Mouse (Mus musculus): ENCODE data around the gene Col4a2. TPM values are rescaled to one million over a fixed set of nuclear protein-coding genes. Genes with fewer than 3 reads are reported as not detected.

Col4a2 gene
- polyA plus RNA-seq, 1 experiment from 2014 or later, result 36.2 TPM

DNA sequence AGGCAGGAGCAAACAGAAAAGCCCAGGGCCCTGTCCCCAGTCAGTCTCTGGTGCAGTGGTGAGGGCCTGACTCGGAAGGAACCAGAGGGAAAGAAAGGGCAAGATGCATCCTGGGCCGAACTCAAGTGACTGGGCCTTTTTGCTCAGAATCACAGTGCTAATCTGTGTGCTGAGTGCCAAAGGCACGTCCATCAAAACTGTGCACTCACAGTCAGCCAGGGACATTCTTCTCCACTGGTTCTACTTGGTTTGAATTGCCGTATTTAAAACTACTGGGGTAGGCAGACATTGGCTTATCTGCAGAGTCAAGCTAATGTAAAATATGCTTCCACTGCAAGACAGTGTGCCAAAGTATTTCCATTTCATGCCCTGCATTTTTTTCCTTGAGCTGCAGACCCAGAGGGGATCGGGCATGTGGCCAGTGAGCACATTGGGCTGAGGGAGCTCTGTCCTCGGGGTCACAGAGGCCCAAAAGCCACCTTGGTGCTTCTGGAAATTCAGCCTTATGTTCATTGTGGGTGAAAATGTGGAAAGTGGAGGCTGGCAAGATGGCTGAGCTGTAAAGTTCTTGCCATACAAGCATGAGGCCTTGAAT, 12.3 kb downstream of the Col4a2 start:
- 85% methylated on average over 6 of the region's 6 CpGs for WGBS
- Histone ChIP-seq H3K27me3 (ENCODE audit: control insufficient read depth, insufficient read depth, low read length) (no peaks in the 10 kb centered on the region), H3K9me3 (ENCODE audit: control insufficient read depth, low read length) (no peaks in the 10 kb centered on the region), H3K4me1 (ENCODE audit: control insufficient read depth, insufficient read depth, low read length) (no peaks in the 10 kb centered on the region), H3K4me2 (ENCODE audit: low read depth) (no peak overlapping the region), H3K4me3 (ENCODE audit: low read depth, low read length) (no peak overlapping the region), H3K36me3 (ENCODE audit: control insufficient read depth, insufficient read depth, low read length) (no peaks in the 10 kb centered on the region), H3K27ac (ENCODE audit: low read depth, low read length) (no peak overlapping the region), H3K9ac (ENCODE audit: low read length) (no peak overlapping the region)
- no peak for DNase-seq (ENCODE audit: low spot score)
- ATAC-seq (ENCODE audit: insufficient read depth, low FRiP score, low TSS enrichment), result no peak

DNA sequence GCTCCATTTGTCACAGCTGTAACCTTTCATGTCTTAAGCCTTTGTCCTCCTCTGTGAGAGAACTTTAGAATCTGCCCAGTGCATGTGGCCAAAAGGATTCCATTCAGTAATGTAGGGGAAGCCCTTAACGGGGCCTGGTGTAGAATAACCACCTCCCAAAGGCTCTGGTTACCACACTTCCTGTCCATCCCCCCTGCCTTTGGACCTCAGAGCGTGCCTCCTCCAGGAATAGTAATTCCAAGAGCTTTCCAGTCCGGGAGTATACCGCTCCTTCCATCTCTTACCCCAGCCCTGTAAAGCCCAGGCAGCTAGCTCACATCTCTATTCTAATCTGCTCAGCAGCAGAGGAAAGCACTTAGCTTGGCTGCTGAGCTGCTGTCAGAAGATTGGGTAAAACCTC, 14.7 kb downstream of the Col4a2 start:
- ATAC-seq (ENCODE audit: insufficient read depth, low FRiP score, low TSS enrichment), result no peak

DNA sequence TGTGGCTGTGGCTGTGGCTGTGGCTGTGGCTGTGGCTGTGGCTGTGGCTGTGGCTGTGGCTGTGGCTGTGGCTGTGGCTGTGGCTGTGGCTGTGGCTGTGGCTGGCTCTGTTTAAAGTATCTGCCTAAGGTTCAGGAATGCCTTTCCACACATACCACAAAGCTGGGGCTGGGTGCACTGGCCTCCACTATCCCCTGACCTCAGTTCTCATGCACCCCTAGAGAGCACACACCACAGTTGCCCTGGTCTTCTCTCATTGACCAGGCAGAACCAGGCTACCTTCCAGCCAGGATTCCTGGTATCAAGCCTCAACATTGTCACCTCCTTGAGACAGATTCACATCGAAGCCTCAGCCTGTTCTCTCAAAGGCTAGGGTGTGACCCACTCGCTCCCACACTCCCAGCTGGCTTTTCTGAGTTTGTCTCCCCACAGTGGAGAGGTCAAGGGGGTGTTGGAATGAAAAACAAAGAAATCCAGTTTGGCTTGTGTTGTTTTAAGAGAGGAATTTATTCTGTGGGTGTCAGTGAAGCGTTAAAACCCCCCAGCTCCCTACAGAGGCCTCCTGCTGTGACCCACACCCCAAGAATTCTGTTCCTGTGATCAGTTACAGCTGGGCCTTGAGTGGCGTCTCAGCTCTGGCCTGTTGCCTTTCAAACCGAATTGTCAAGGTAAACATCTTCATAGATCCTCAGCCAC, 15.3 kb downstream of the Col4a2 start:
- H3K36me3 ChIP-seq (ENCODE audit: control insufficient read depth, insufficient read depth, low read length), result no peaks in the 10 kb centered on the region
- no peak for DNase-seq (ENCODE audit: low spot score)
- WGBS, result 58% methylated on average over 5 of the region's 5 CpGs

More for the DNA sequence above, 14.7 kb downstream of the Col4a2 start:
- Histone ChIP-seq H3K9me3 (ENCODE audit: control insufficient read depth, low read length) (no peaks in the 10 kb centered on the region), H3K4me3 (ENCODE audit: low read depth, low read length) (no peak overlapping the region), H3K27me3 (ENCODE audit: control insufficient read depth, insufficient read depth, low read length) (no peaks in the 10 kb centered on the region), H3K36me3 (ENCODE audit: control insufficient read depth, insufficient read depth, low read length) (no peaks in the 10 kb centered on the region), H3K4me1 (ENCODE audit: control insufficient read depth, insufficient read depth, low read length) (no peaks in the 10 kb centered on the region), H3K4me2 (ENCODE audit: low read depth) (no peak overlapping the region), H3K27ac (ENCODE audit: low read depth, low read length) (no peak overlapping the region), H3K9ac (ENCODE audit: low read length) (no peak overlapping the region)
- WGBS, result 47% methylated on average over 4 of the region's 4 CpGs
- no peak for DNase-seq (ENCODE audit: low spot score)

DNA sequence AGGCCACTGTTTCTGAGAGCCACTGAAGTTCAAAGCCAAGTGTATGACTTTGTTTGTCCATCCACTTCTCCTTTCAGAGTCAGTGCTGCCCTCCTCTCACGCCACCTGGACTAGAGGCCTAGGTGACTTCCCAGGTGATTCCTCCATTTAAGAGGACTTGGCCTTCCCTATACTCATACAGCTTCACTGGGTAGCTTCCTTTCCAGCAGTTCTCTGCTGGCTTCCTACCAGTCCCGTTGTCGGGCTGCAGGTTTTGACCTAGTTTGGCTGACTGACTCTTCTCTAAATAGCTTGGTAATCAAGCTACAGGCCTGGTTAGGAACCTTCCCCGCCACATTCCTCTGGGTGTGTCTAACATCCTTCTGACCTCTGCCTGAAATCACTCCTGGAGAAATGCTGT, 19.0 kb downstream of the Col4a2 start:
- Histone ChIP-seq H3K9ac (ENCODE audit: low read length) (no peak overlapping the region), H3K27me3 (ENCODE audit: control insufficient read depth, insufficient read depth, low read length) (no peaks in the 10 kb centered on the region), H3K27ac (ENCODE audit: low read depth, low read length) (no peak overlapping the region), H3K4me2 (ENCODE audit: low read depth) (no peak overlapping the region), H3K4me1 (ENCODE audit: control insufficient read depth, insufficient read depth, low read length) (no peaks in the 10 kb centered on the region; the same call in 1 of the 2 replicates), H3K9me3 (ENCODE audit: control insufficient read depth, low read length) (no peaks in the 10 kb centered on the region), H3K36me3 (ENCODE audit: control insufficient read depth, insufficient read depth, low read length) (no peaks in the 10 kb centered on the region), H3K4me3 (ENCODE audit: low read depth, low read length) (no peak overlapping the region)
- ATAC-seq (ENCODE audit: insufficient read depth, low FRiP score, low TSS enrichment) (no peak), DNase-seq (ENCODE audit: low spot score) (no peak)
- WGBS, result 86% methylated on average over 4 of the region's 4 CpGs

More for the DNA sequence above, 15.3 kb downstream of the Col4a2 start:
- no peaks in the 10 kb centered on the region for H3K4me1 ChIP-seq (ENCODE audit: control insufficient read depth, insufficient read depth, low read length)
- H3K4me3 ChIP-seq (ENCODE audit: low read depth, low read length), result no peak overlapping the region
- H3K27me3 ChIP-seq (ENCODE audit: control insufficient read depth, insufficient read depth, low read length), result no peaks in the 10 kb centered on the region
- H3K27ac ChIP-seq (ENCODE audit: low read depth, low read length), result no peak overlapping the region
- no peaks in the 10 kb centered on the region for H3K9me3 ChIP-seq (ENCODE audit: control insufficient read depth, low read length)
- ATAC-seq (ENCODE audit: insufficient read depth, low FRiP score, low TSS enrichment), result no peak
- H3K4me2 ChIP-seq (ENCODE audit: low read depth), result no peak overlapping the region
- H3K9ac ChIP-seq (ENCODE audit: low read length), result no peak overlapping the region

DNA sequence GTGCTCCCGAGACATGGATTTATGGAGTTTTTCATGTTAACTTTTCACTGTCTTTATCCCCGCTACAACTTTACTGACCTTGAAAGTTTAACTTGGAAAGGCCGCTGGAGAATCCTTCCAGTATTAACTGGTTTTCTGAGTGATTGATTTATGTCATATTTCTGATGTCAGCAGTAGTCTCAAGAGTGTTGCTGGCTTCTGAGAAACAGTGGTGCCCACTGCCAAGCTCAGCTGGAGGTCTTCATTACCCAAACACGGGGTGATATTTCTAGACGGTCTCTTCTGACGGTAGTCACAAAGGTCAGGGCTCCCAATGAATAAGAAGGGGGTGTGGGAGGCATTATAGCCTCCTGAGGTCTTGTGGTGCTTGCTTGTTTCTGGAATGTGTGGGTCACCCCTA, 21.1 kb downstream of the Col4a2 start:
- ATAC-seq (ENCODE audit: insufficient read depth, low FRiP score, low TSS enrichment) (no peak), DNase-seq (ENCODE audit: low spot score) (no peak)
- H3K4me2 ChIP-seq (ENCODE audit: low read depth), result no peak overlapping the region
- H3K4me3 ChIP-seq (ENCODE audit: low read depth, low read length), result no peak overlapping the region
- H3K9me3 ChIP-seq (ENCODE audit: control insufficient read depth, low read length), result no peaks in the 10 kb centered on the region
- H3K27me3 ChIP-seq (ENCODE audit: control insufficient read depth, insufficient read depth, low read length), result no peaks in the 10 kb centered on the region
- H3K4me1 ChIP-seq (ENCODE audit: control insufficient read depth, insufficient read depth, low read length), result no peaks in the 10 kb centered on the region; the same call in 1 of the 2 replicates
- no peak overlapping the region for H3K9ac ChIP-seq (ENCODE audit: low read length)
- H3K36me3 ChIP-seq (ENCODE audit: control insufficient read depth, insufficient read depth, low read length), result no peaks in the 10 kb centered on the region
- 72% methylated on average over 6 of the region's 6 CpGs for WGBS
- H3K27ac ChIP-seq (ENCODE audit: low read depth, low read length), result no peak overlapping the region

DNA sequence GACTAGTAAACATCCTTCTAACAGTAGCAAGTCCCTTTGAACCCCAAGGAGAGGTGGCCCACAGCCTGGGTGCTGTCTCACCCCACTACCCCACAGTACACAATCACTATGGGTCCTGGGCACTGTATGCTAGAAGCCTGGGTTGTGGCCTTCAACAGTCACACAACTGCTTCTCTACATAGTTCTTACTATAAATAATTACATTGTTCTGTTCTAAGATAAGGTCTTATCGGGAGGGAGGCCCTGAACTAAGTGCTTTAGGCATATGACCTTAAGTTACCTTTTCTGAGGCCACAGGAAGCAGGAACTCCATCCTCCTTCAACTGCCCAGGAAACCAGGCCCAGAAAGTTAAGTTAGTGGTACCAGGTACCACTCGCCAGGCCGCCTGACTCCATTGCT, 21.9 kb downstream of the Col4a2 start:
- no peaks in the 10 kb centered on the region for H3K27me3 ChIP-seq (ENCODE audit: control insufficient read depth, insufficient read depth, low read length)
- no peak overlapping the region for H3K4me3 ChIP-seq (ENCODE audit: low read depth, low read length)
- H3K36me3 ChIP-seq (ENCODE audit: control insufficient read depth, insufficient read depth, low read length), result no peaks in the 10 kb centered on the region
- no peak overlapping the region for H3K27ac ChIP-seq (ENCODE audit: low read depth, low read length)
- H3K4me1 ChIP-seq (ENCODE audit: control insufficient read depth, insufficient read depth, low read length), result no peaks in the 10 kb centered on the region; the same call in 1 of the 2 replicates
- DNase-seq (ENCODE audit: low spot score), result no peak
- no peaks in the 10 kb centered on the region for H3K9me3 ChIP-seq (ENCODE audit: control insufficient read depth, low read length)
- no peak overlapping the region for H3K4me2 ChIP-seq (ENCODE audit: low read depth)
- no peak for ATAC-seq (ENCODE audit: insufficient read depth, low FRiP score, low TSS enrichment)
- 89% methylated on average over 3 of the region's 3 CpGs for WGBS
- no peak overlapping the region for H3K9ac ChIP-seq (ENCODE audit: low read length)

DNA sequence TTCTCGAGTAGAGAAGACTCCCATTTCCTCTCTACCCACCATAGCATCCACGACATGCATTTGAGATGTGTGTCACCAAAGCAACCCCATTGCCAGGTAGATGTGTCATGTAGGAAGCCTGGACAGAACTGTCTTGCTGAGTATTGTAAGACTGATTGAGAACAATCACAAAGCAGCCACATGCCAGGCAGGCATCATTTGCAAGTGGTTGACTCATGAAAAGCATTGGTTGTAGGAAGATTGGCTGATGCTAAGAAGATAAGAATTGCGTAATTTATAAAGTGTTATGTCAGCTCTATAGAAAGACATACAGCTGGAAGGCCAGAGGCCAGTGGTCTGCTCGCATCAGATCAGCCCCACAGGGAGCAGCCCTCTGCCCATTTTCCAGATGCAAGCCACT, 22.6 kb downstream of the Col4a2 start:
- no peak overlapping the region for H3K27ac ChIP-seq (ENCODE audit: low read depth, low read length)
- H3K27me3 ChIP-seq (ENCODE audit: control insufficient read depth, insufficient read depth, low read length), result no peaks in the 10 kb centered on the region
- H3K9ac ChIP-seq (ENCODE audit: low read length), result no peak overlapping the region
- H3K4me2 ChIP-seq (ENCODE audit: low read depth), result no peak overlapping the region
- no peaks in the 10 kb centered on the region; the same call in 1 of the 2 replicates for H3K4me1 ChIP-seq (ENCODE audit: control insufficient read depth, insufficient read depth, low read length)
- no peaks in the 10 kb centered on the region for H3K9me3 ChIP-seq (ENCODE audit: control insufficient read depth, low read length)
- H3K36me3 ChIP-seq (ENCODE audit: control insufficient read depth, insufficient read depth, low read length), result no peaks in the 10 kb centered on the region
- ATAC-seq (ENCODE audit: insufficient read depth, low FRiP score, low TSS enrichment) (no peak), DNase-seq (ENCODE audit: low spot score) (no peak)
- 89% methylated on average over 4 of the region's 4 CpGs for WGBS
- no peak overlapping the region for H3K4me3 ChIP-seq (ENCODE audit: low read depth, low read length)

DNA sequence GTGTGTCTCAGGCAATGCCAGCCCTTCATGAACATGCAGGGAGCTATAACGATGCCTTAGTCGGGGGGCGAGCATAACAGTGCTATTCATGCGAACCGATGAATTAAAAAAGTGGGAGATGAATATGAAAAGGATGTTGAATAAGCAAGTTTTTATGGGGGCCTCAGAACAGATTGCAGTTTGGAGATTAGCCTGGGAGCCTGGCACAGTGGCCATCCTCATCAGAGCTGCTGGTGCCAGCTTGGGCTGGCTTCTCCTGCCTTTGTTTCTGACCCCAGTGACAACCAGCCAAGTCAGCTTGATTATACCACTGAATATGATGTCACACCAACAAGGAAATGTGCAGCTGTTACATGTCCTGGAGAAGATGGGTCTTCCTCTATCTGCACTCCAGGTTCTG, 23.7 kb downstream of the Col4a2 start:
- Histone ChIP-seq H3K27me3 (ENCODE audit: control insufficient read depth, insufficient read depth, low read length) (no peaks in the 10 kb centered on the region), H3K36me3 (ENCODE audit: control insufficient read depth, insufficient read depth, low read length) (no peaks in the 10 kb centered on the region), H3K9ac (ENCODE audit: low read length) (no peak overlapping the region), H3K4me3 (ENCODE audit: low read depth, low read length) (no peak overlapping the region), H3K9me3 (ENCODE audit: control insufficient read depth, low read length) (no peaks in the 10 kb centered on the region), H3K4me1 (ENCODE audit: control insufficient read depth, insufficient read depth, low read length) (no peaks in the 10 kb centered on the region; the same call in 1 of the 2 replicates), H3K27ac (ENCODE audit: low read depth, low read length) (no peak overlapping the region), H3K4me2 (ENCODE audit: low read depth) (no peak overlapping the region)
- whole genome bisulfite sequencing, result 95% methylated on average over 5 of the region's 5 CpGs
- no peak for ATAC-seq (ENCODE audit: insufficient read depth, low FRiP score, low TSS enrichment)
- DNase-seq (ENCODE audit: low spot score), result no peak

DNA sequence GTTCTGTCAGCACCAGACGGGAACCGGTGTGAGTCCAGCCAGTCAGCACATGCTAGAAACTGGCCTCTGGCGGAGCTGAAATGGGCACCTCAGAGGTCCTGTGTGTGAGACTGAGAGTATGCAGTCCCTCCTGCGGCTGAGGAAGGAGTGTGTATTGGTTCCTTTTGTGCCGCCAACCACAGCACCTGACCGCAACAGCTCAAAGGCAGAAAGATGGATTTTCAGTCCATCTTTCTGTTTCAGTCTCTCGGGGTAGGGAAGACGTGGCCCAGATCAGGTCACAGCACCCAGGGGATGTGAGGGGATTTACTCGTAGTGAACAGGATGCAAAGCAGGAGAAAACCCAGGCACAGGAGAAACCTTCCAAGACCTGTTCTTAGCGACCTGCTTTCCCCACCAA, 25.0 kb downstream of the Col4a2 start:
- H3K27me3 ChIP-seq (ENCODE audit: control insufficient read depth, insufficient read depth, low read length), result no peaks in the 10 kb centered on the region
- H3K4me1 ChIP-seq (ENCODE audit: control insufficient read depth, insufficient read depth, low read length), result no peaks in the 10 kb centered on the region; the same call in 1 of the 2 replicates
- H3K27ac ChIP-seq (ENCODE audit: low read depth, low read length), result no peak overlapping the region
- no peaks in the 10 kb centered on the region for H3K36me3 ChIP-seq (ENCODE audit: control insufficient read depth, insufficient read depth, low read length)
- H3K4me3 ChIP-seq (ENCODE audit: low read depth, low read length), result no peak overlapping the region
- DNase-seq (ENCODE audit: low spot score) (no peak), ATAC-seq (ENCODE audit: insufficient read depth, low FRiP score, low TSS enrichment) (no peak)
- H3K4me2 ChIP-seq (ENCODE audit: low read depth), result no peak overlapping the region
- no peak overlapping the region for H3K9ac ChIP-seq (ENCODE audit: low read length)
- H3K9me3 ChIP-seq (ENCODE audit: control insufficient read depth, low read length), result no peaks in the 10 kb centered on the region
- 85% methylated on average over 10 of the region's 10 CpGs for WGBS
